Mouse (Mus musculus) neural tube, embryonic 13.5 days (tissue): Measurements from ENCODE around the gene Utp15. TPM values are rescaled to one million over a fixed set of nuclear protein-coding genes. Genes with fewer than 3 reads are reported as not detected.
A peak's percentile ranks its signal among the peaks of the same experiment; 100 is the strongest.

Source experiments
- ATAC-seq: fragments of 200-750 bp; cut with Nextera tagmentation; 2 replicates; pipeline ENCODE4 v1.8.0; 2017; ENCODE audit warnings: low read depth, mild to moderate bottlenecking, moderate TSS enrichment, moderate library complexity
- H3K27ac ChIP-seq: fragments of 300-500 bp; sonication (generic); replicated peaks from 2 replicates; pipeline ENCODE4 v1.5.1; 2015; ENCODE audit warnings: moderate library complexity, mild to moderate bottlenecking, inconsistent platforms
- H3K27me3 ChIP-seq: fragments of 300-500 bp; sonication (generic); 2 replicates; pipeline ENCODE4 v1.6.1; 2015; ENCODE audit warnings: mild to moderate bottlenecking, inconsistent platforms
- H3K36me3 ChIP-seq: fragments of 300-500 bp; sonication (generic); 2 replicates; pipeline ENCODE4 v1.6.1; 2015; ENCODE audit warnings: mild to moderate bottlenecking, inconsistent platforms
- H3K4me1 ChIP-seq: fragments of 300-500 bp; sonication (generic); replicated peaks from 2 replicates; pipeline ENCODE4 v1.6.1; 2015; ENCODE audit warnings: inconsistent platforms
- H3K4me2 ChIP-seq: fragments of 300-500 bp; sonication (generic); 2 replicates; pipeline ENCODE4 v1.6.1; 2015; ENCODE audit warnings: inconsistent platforms, mild to moderate bottlenecking, moderate library complexity
- H3K4me3 ChIP-seq: fragments of 300-500 bp; sonication (generic); 2 replicates; pipeline ENCODE4 v1.5.1; 2015; ENCODE audit warnings: mild to moderate bottlenecking, inconsistent platforms
- H3K9ac ChIP-seq: fragments of 300-500 bp; sonication (generic); 2 replicates; pipeline ENCODE4 v1.6.1; 2015; ENCODE audit warnings: moderate library complexity, mild to moderate bottlenecking, inconsistent platforms
- H3K9me3 ChIP-seq: fragments of 300-500 bp; sonication (generic); 2 replicates; pipeline ENCODE4 v1.6.1; 2016; ENCODE audit warnings: inconsistent platforms
- WGBS: fragments of 180-500 bp; shearing (Covaris S2); methylation state at CpG from one replicate; pipeline ENCODE4 v1.1.7; 2015; 5-methylcytosine and 5-hydroxymethylcytosine counted together
- polyA plus RNA-seq: library from polyadenylated mRNA; unstranded; fragments of >200 nt; fragmentation: Nextera tagmentation; extraction: Ambion mirVana; gene quantifications from 2 replicates; pipeline ENCODE4 v1.2.1, GENCODE M21; 2015

Utp15 gene
- polyA plus RNA-seq = 25.4 and 29.5 TPM in 2 replicates

DNA sequence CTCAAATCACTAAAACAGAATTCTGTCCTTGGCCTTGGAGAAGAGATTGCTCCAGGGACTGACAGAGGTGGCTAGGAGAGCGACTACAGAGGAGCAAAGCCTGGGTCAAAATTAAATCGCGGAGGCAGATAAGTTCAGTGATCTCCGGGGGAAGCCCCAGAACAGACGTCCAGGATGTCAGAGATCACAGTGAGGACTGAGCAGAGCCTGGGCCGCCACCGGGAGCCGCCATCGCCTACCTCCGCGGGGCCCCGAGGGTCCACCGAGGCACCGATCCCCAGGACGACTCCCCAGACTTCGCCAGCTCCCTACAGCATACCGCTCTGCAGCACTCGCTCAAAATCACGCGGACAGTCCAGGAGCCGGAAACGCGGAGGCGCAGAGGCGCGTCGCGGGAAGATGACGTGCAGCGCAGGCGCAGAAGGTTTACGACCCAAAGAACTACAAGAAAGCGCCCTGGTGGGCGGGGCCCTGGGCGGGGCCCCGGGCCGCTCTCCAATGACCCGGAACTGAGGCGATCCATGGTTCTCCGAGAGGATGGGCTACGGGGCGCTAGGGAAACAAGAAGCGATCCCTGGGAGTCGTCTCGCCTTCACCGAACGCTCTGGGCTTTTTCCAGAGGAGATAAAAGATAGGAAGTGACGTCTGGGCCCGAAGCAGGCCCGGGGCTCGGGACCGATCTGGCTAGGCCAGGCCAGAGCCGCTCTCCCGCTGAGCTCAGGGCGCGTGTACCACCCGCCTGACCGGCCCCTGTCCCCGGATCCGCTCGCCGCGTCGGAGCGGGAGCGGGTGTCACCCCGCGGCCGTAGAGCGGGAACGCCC lies at the start of gene Utp15, which contains the start of gene Ankra2:
Utp15 (minus strand) TSS at position 406 of the 822 bp plus-strand sequence.
Ankra2 (plus strand) TSS at position 439 of the 822 bp plus-strand sequence.
- peak within 1 kb of the TSS; percentile 93 for H3K27ac ChIP-seq
- under 1% methylated on average over 71 of the region's 71 CpGs for WGBS
- H3K27me3 ChIP-seq = no peaks in the 10 kb centered on the region
- peaks cover 29% of the 10 kb centered on the region for H3K4me1 ChIP-seq
- H3K4me3 ChIP-seq = peak within 1 kb of the TSS; percentile 80
- peak within 1 kb of the TSS; percentile 95 for H3K4me2 ChIP-seq
- peak within 1 kb of the TSS; percentile 89 for H3K9ac ChIP-seq
- no peaks in the 10 kb centered on the region for H3K9me3 ChIP-seq
- peak; percentile 99 for ATAC-seq
- H3K36me3 ChIP-seq = peaks cover 26% of the 10 kb centered on the region

GRCm38 (mm10) chr13:98311597-98311996 lies 48.8 kb upstream of the Utp15 start:
- peaks cover 54% of the 10 kb centered on the region for H3K36me3 ChIP-seq
- H3K27me3 ChIP-seq = no peaks in the 10 kb centered on the region
- no peak overlapping the region for H3K9ac ChIP-seq
- no peaks in the 10 kb centered on the region for H3K9me3 ChIP-seq
- H3K27ac ChIP-seq = no peak overlapping the region
- no peak overlapping the region for H3K4me3 ChIP-seq
- WGBS = 94% methylated on average over 5 of the region's 5 CpGs
- ATAC-seq = no peak
- H3K4me1 ChIP-seq = peaks cover 32% of the 10 kb centered on the region
- H3K4me2 ChIP-seq = no peak overlapping the region

DNA sequence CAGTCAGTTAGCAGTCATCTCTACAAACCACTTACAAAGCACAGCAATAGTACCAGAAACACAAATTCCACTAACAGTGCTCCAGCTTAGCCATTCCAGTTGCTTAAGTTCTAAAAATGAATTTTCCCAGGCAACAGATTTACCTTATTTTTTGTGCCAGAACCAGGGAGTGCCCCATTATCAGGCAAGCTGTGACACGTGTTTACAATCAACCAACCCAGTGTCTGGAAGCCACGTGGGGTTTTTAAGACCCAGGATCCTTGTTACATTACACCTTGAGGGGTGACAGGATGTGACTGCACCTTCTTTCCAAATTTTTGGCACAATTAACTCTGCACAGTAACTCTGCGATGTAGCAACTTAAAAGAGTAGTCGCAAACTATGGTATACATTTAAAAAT lies 45.9 kb upstream of the Utp15 start:
- no peak overlapping the region for H3K4me3 ChIP-seq
- no peaks in the 10 kb centered on the region for H3K27me3 ChIP-seq
- H3K9ac ChIP-seq = no peak overlapping the region
- H3K4me2 ChIP-seq = no peak overlapping the region
- peaks cover 54% of the 10 kb centered on the region for H3K36me3 ChIP-seq
- peaks cover 20% of the 10 kb centered on the region; the same call in 1 of the 2 replicates for H3K4me1 ChIP-seq
- H3K27ac ChIP-seq = no peak overlapping the region
- no peak for ATAC-seq
- WGBS = 87% methylated on average over 4 of the region's 4 CpGs
- H3K9me3 ChIP-seq = no peaks in the 10 kb centered on the region

- Histone ChIP-seq H3K9me3 (no peaks in the 10 kb centered on the region), H3K27me3 (no peaks in the 10 kb centered on the region), H3K27ac (no peak overlapping the region), H3K36me3 (peaks cover 48% of the 10 kb centered on the region), H3K4me3 (no peak overlapping the region), H3K9ac (no peak overlapping the region), H3K4me1 (peaks cover 20% of the 10 kb centered on the region; the same call in 1 of the 2 replicates), H3K4me2 (no peak overlapping the region)
- 90% methylated on average over 5 of the region's 5 CpGs for WGBS
- ATAC-seq = no peak
Observed at GRCm38 (mm10) chr13:98308004-98308403, 45.2 kb upstream of the Utp15 start.

- ATAC-seq = no peak
- Histone ChIP-seq H3K36me3 (peaks cover 40% of the 10 kb centered on the region), H3K9ac (peak overlapping the region; percentile 38; the same call in 1 of the 2 replicates), H3K4me3 (no peak overlapping the region), H3K4me2 (no peak overlapping the region), H3K27me3 (no peaks in the 10 kb centered on the region), H3K4me1 (peaks cover 15% of the 10 kb centered on the region; the same call in 1 of the 2 replicates), H3K9me3 (no peaks in the 10 kb centered on the region), H3K27ac (peak overlapping the region; percentile 46)
- 58% methylated on average over 14 of the region's 14 CpGs for WGBS
Observed at GRCm38 (mm10) chr13:98306852-98307475, 44.1 kb upstream of the Utp15 start.

GRCm38 (mm10) chr13:98306393-98306792 lies 43.6 kb upstream of the Utp15 start:
- H3K4me1 ChIP-seq = peaks cover 13% of the 10 kb centered on the region; the same call in 1 of the 2 replicates
- no peaks in the 10 kb centered on the region for H3K27me3 ChIP-seq
- WGBS = 43% methylated on average over 5 of the region's 5 CpGs
- H3K27ac ChIP-seq = peak overlapping the region; percentile 46; the same call in 1 of the 2 replicates
- no peak for ATAC-seq
- H3K9ac ChIP-seq = no peak overlapping the region
- no peak overlapping the region for H3K4me2 ChIP-seq
- no peaks in the 10 kb centered on the region for H3K9me3 ChIP-seq
- H3K36me3 ChIP-seq = peaks cover 34% of the 10 kb centered on the region
- no peak overlapping the region for H3K4me3 ChIP-seq

- peaks cover 13% of the 10 kb centered on the region; the same call in 1 of the 2 replicates for H3K4me1 ChIP-seq
- H3K4me3 ChIP-seq = no peak overlapping the region
- peaks cover 23% of the 10 kb centered on the region for H3K36me3 ChIP-seq
- no peak overlapping the region for H3K4me2 ChIP-seq
- no peak for ATAC-seq
- no peaks in the 10 kb centered on the region for H3K9me3 ChIP-seq
- H3K9ac ChIP-seq = no peak overlapping the region
- 86% methylated on average over 9 of the region's 9 CpGs for WGBS
- no peak overlapping the region for H3K27ac ChIP-seq
- no peaks in the 10 kb centered on the region for H3K27me3 ChIP-seq
Observed at GRCm38 (mm10) chr13:98305257-98305656, 42.4 kb upstream of the Utp15 start.

- Histone ChIP-seq H3K4me3 (no peak overlapping the region; the same call in 1 of the 2 replicates), H3K36me3 (no peaks in the 10 kb centered on the region), H3K4me1 (no peaks in the 10 kb centered on the region), H3K9ac (0 out of 2 replicates have a peak overlapping the region, but pooled peaks have one; percentile 57), H3K27me3 (no peaks in the 10 kb centered on the region), H3K4me2 (peak overlapping the region; percentile 41), H3K27ac (peak overlapping the region; percentile 24; the same call in 1 of the 2 replicates), H3K9me3 (no peaks in the 10 kb centered on the region)
- peak; percentile 88 for ATAC-seq
- 50% methylated on average over 21 of the region's 21 CpGs for WGBS
Observed at GRCm38 (mm10) chr13:98298833-98299758, 36.3 kb upstream of the Utp15 start.

DNA sequence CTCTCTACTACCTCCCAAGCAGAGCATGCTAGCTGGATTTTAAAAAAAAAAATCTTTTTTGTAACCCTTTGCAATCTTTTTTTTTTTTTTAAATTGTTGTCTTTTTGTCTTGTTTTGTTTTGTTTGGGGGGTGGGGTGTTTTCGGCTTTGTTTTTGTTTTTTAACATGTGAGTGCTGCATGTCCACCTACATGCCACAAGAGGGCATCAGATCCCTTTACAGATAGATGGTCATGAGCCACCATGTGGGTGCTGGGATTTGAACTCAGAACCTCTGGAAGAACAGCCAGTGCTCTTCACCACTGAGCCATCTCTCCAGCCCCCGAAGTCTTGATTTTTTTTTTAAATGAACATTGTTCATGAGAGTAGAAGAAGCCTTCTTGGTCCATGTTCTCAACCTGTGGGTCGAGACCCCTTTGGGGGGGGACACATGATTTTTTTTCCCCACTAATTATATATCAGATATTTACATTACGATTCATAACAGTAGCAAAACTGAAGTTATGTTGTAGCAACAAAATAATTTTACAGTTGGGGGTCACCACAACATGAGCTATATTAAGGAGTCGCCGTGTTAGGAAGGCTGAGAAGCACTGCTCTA lies 35.1 kb upstream of the Utp15 start:
- Histone ChIP-seq H3K27me3 (no peaks in the 10 kb centered on the region), H3K4me3 (no peak overlapping the region), H3K4me2 (no peak overlapping the region), H3K9me3 (no peaks in the 10 kb centered on the region), H3K4me1 (no peaks in the 10 kb centered on the region), H3K36me3 (no peaks in the 10 kb centered on the region), H3K27ac (no peak overlapping the region), H3K9ac (no peak overlapping the region)
- WGBS = 98% methylated on average over 6 of the region's 6 CpGs
- no peak for ATAC-seq

DNA sequence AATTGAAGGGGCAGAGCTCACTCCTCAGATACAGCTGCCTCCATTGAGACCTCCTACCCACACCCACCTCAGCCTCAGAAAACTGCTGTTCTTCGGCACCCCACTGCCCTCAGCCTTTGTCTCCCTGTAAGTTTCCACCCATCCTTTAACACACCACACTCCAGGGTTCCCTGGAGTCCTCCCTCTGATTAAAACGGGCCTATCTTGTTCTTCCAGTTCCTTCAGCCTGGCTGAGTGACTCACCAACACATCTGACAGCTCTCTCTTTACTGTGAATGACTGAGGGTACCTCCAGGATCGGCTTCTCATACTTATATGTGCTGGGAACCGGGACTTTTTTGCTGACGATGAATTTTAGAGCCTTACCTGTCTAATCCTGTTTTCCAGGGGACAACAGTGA lies 33.2 kb upstream of the Utp15 start:
- 59% methylated on average over 5 of the region's 5 CpGs for WGBS
- Histone ChIP-seq H3K9me3 (no peaks in the 10 kb centered on the region), H3K4me1 (no peaks in the 10 kb centered on the region), H3K4me2 (no peak overlapping the region), H3K9ac (no peak overlapping the region), H3K36me3 (no peaks in the 10 kb centered on the region), H3K27ac (no peak overlapping the region), H3K27me3 (no peaks in the 10 kb centered on the region), H3K4me3 (no peak overlapping the region)
- ATAC-seq = no peak

- no peaks in the 10 kb centered on the region for H3K27me3 ChIP-seq
- H3K27ac ChIP-seq = no peak overlapping the region
- H3K9me3 ChIP-seq = no peaks in the 10 kb centered on the region
- H3K36me3 ChIP-seq = no peaks in the 10 kb centered on the region
- 83% methylated on average over 8 of the region's 8 CpGs for WGBS
- H3K4me2 ChIP-seq = no peak overlapping the region
- H3K4me3 ChIP-seq = no peak overlapping the region
- no peak overlapping the region for H3K9ac ChIP-seq
- no peaks in the 10 kb centered on the region for H3K4me1 ChIP-seq
- ATAC-seq = no peak
Observed at GRCm38 (mm10) chr13:98291712-98292111, 28.9 kb upstream of the Utp15 start.
